Mouse (Mus musculus) layer of hippocampus, adult 8-10 months (tissue): Measurements from ENCODE around the gene Armc3. TPM values are rescaled to one million over a fixed set of nuclear protein-coding genes. Genes with fewer than 3 reads are reported as not detected.
"Not testable (repeated sequence)": the region's sequence is repeated elsewhere in the genome, so short reads cannot be mapped to it uniquely, and the experiment has no call there.

ENCODE experiments used
- DNase-seq, 2 experiments: peaks; one replicate each; pipeline ENCODE4 v3.0.0; 2022; ENCODE audit warnings: low spot score in 2 of 2
- total RNA-seq, 4 experiments: library from RNA; stranded (reverse); gene quantifications; 2 replicates each; pipeline ENCODE4 v1.2.4; 2022

The Armc3 gene
- total RNA-seq, 4 experiments from 2014 or later, result 0.66 to 1.2 (median 0.87) TPM

GRCm38 (mm10) chr2:19270709-19271120 lies 71.6 kb downstream of the Armc3 start:
- DNase-seq, result no peak

GRCm38 (mm10) chr2:19274583-19274982 lies 75.5 kb downstream of the Armc3 start:
- DNase-seq, result no peak

- DNase-seq, result peak; percentile 58 to 83
These were observed 76.8 kb downstream of the Armc3 start for GRCm38 (mm10) chr2:19275602-19276539.

GRCm38 (mm10) chr2:19280331-19280730 lies 81.2 kb downstream of the Armc3 start:
- no peak for DNase-seq

GRCm38 (mm10) chr2:19292366-19292765 lies 93.3 kb downstream of the Armc3 start:
- DNase-seq, result no peak

GRCm38 (mm10) chr2:19300345-19301089 lies 101.4 kb downstream of the Armc3 start:
- DNase-seq, result no peak

- DNase-seq, result no peak
These were observed 102.1 kb downstream of the Armc3 start for GRCm38 (mm10) chr2:19301251-19301650.

GRCm38 (mm10) chr2:19303087-19303486 lies 104.0 kb downstream of the Armc3 start:
- not testable (repeated sequence) for DNase-seq

- no peak for DNase-seq
These were observed 111.4 kb downstream of the Armc3 start for GRCm38 (mm10) chr2:19310498-19310897.

- no peak for DNase-seq
These were observed 117.0 kb downstream of the Armc3 start for GRCm38 (mm10) chr2:19316056-19316455.

GRCm38 (mm10) chr2:19316691-19317090 lies 117.6 kb downstream of the Armc3 start:
- DNase-seq, result no peak

- not testable (repeated sequence) for DNase-seq
These were observed 118.2 kb downstream of the Armc3 start for GRCm38 (mm10) chr2:19317151-19317812.

- no peak for DNase-seq
These were observed 119.4 kb downstream of the Armc3 start for GRCm38 (mm10) chr2:19318499-19318898.

- no peak for DNase-seq
These were observed 120.2 kb downstream of the Armc3 start for GRCm38 (mm10) chr2:19319284-19319683.

- no peak for DNase-seq
These were observed 123.3 kb downstream of the Armc3 start for GRCm38 (mm10) chr2:19322448-19322847.

GRCm38 (mm10) chr2:19326376-19326775 lies 127.3 kb downstream of the Armc3 start:
- no peak for DNase-seq

GRCm38 (mm10) chr2:19327811-19328210 lies 128.7 kb downstream of the Armc3 start:
- no peak for DNase-seq

GRCm38 (mm10) chr2:19343901-19344635 lies 145.0 kb downstream of the Armc3 start:
- peak; percentile 35 to 48 for DNase-seq

- peak; percentile 81 to 93 for DNase-seq
These were observed 145.7 kb downstream of the Armc3 start for GRCm38 (mm10) chr2:19344636-19345413.

GRCm38 (mm10) chr2:19345414-19345964 lies 146.4 kb downstream of the Armc3 start:
- no peak for DNase-seq
